Mouse (Mus musculus): ENCODE measurements around the gene Gpr84.
"Not testable (repeated sequence)": the region's sequence is repeated elsewhere in the genome, so short reads cannot be mapped to it uniquely, and the experiment has no call there.

The Gpr84 gene

DNA sequence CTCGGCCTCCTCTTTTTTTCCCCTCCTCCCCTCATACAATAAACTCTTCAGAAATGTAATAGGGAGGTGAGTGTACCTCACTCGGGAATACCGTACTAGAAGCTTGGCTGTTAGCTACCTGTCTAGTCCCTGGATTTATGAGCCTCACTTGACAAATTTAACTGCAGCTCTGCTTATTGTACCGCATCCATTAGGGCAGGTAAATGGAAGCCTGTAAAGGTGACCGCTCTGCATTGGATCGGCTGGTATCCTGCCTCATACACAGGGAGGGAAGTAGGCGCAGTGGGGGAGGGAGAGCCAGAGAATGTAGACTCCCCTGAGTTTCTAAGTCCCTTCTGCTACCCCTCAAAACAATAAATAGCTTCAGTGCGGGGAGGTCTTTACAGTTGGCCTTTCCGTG lies 19.6 kb downstream of the Gpr84 start:
- DNase-seq (ENCODE audit: extremely low read depth, low read depth), result no peak

DNA sequence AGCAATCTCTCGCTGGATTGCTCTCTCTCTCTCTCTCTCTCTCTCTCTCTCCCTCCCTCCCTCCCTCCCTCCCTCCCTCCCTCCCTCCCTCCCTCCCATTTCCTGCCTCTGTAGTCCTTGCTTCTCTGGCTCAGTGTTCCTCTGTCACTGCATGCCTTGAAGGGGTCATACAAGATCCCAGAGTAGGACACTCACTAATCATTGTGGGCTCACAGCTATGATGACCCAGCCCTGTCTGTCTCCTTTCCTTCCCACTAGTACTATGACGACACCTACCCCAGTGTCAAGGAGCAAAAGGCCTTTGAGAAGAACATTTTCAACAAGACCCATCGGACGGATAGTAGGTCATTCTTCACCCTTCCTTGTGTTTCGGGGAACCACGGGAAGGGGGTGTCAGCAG lies 20.0 kb downstream of the Gpr84 start:
- DNase-seq (ENCODE audit: extremely low read depth, low read depth), result no peak

DNA sequence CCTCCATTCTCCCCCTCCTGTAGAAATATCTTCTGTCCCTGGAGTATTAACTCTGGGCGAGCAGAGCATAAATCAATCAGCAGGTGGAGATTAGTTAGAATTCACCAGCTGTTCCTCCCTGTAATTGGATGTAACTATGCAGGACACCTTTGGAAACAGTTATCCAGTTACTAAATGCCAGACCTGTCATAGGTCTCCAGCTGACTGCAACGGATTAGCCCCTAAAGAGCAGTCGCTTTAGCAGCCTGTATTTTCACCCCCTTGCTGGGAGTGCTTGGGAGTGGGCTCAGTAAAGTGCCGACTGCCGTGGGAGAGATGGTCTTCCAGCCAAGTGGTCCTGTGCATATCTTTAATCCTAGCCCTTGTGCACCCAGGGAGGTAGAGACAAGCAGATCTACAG lies 20.8 kb downstream of the Gpr84 start:
- DNase-seq (ENCODE audit: extremely low read depth, low read depth), result no peak

DNA sequence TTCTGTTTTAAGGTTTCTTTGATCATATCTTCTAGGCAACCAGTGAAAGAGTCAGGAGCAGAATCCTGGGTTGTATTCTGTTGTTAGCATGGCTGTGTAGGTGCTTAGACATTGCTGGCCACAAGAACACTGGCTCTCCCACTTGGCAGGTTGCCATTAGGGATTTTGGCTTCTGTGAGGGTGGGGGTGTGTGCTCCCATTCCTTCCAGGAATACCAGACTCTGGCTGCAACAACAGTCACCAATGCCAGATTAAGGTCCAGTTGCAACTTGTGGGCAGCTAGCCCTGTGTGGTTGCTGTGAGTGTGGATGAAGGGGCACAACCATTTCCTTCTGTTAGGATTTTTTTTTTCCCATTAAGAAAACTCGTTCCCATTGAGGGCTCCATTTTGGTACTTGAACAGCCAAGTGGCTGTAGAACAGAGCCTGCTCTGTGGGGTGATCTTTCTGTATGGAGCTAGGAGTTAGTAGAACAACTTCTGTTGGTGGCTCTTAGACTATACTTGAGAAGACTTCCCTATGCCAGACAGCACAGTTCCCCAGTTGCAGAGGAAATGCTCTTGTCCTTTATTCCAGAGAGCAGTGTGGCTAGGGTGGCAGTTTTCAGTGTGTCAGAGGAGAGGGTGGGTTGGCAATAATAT lies 24.5 kb downstream of the Gpr84 start:
- no peak for DNase-seq (ENCODE audit: extremely low read depth, low read depth)

DNA sequence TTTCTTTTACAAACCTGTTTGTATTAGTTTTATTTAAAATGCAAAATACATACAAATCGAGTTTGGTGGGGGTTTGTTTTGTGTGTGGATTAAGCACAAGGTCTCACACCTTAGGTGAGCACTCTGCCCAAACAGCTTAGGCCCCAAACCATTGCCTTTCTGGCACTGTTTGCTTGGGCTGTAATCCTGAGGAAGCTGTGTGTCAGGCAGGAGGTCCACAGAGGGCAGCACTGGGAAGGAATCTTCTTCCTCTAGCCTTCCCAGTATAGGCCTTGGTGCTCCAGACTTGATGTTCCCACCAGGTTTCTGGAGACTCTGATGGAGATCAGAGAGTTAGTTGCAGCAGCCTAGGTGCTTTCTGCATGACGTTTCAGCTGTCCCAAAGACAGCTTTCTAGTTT lies 25.8 kb downstream of the Gpr84 start:
- no peak for DNase-seq (ENCODE audit: extremely low read depth, low read depth)

DNA sequence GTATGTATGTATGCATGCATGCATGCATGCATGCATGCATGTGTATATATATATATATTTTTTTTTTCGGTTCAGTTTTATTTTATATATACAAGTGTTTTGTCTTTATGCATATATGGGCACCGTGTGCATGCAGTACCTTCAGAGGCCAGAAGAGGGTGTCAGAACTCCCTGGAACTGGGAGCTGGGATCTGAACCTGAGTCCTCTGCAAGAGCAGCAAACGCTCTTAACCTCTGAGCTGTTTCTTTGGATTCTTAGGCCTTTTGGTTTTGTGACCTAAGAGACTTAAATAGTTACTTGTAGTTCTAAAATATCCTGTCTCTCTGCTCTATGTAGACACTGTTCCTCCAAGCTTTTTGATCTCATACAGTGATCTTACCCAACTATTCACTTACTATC lies 26.3 kb downstream of the Gpr84 start:
- DNase-seq (ENCODE audit: extremely low read depth, low read depth), result no peak

DNA sequence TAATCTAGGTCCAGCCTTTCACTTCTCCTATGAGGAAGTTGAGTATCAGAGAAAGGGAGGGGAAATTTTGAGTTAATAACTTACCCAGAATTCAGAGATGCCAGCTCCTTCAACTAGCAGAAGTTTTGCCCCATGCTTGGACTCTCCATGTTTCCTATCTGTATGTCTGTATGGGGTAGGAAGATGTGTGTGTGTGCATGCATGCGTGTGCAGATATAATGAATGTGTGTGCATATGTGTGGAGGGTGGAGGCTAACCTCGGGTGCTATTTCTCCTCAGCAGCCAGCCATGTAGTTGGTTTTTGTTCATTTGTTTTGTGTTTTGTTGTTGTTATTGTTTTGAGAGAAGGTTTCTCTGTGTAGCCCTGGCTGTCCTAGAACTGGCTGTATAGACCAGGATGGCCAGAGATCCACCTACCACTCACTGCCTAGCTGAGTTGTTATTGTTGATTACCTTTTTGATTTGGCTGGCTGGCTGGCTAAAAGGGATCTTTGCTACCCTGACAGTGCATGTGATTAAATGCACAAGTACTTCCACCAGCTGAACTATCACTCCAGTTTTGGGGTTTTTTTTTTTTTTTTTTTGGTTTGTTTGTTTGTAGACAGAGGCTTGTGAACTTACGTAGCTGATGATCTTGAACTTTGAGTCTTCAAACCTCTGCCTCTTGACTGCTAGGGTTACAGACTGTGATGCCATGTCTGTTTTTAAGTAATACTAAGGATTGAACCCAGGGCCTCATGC lies 28.8 kb downstream of the Gpr84 start:
- DNase-seq (ENCODE audit: extremely low read depth, low read depth), result no peak

DNA sequence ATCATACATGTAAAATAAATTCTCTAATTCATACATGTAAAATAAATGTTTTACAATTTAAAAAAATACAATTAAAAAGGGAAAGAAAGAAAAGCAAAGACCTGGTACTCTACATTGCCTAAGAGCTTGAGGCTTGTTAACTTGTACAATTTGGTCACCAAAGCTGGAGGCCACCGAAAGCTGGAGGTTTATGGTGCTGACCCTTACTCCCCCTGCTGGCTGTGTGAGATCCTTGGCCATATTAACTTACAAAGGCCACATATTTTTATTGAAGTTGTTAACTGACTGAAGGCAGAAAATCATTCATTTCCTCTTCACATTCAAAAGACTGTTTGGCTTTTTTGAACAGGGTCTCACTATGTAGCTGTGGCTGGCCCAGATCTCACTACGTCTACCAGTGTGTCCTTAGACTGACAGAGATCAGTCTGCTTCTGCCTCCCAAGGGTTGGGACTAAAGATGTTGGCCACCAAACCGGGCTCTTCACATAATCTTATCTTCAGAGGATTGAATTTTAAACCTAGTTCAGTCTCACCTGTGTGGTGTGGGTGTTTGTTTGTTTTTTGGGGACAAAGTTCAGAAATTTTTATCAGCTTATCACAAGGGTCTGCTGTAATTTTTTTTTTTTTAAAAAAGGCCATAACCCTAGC lies 29.5 kb downstream of the Gpr84 start:
- DNase-seq (ENCODE audit: extremely low read depth, low read depth), result no peak

DNA sequence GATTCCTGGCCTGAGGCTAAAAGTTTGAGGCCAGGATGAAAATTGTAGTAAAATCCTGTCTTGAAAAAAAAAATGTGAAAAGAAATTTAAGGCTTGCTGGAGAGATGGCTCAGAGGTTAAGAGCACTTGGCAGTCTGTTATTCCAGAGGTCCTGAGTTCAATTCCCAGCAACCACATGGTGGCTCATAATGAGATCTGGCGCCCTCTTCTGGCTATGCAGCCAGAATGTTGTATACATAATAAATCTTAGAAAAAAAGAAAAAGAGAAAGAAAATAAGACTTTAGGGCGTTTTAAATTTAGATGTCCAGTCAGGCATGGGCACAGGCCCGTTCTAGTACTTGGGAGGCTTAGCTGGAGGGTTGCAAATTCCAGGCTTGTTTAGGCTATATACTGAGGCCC lies 30.7 kb downstream of the Gpr84 start:
- no peak for DNase-seq (ENCODE audit: extremely low read depth, low read depth)

DNA sequence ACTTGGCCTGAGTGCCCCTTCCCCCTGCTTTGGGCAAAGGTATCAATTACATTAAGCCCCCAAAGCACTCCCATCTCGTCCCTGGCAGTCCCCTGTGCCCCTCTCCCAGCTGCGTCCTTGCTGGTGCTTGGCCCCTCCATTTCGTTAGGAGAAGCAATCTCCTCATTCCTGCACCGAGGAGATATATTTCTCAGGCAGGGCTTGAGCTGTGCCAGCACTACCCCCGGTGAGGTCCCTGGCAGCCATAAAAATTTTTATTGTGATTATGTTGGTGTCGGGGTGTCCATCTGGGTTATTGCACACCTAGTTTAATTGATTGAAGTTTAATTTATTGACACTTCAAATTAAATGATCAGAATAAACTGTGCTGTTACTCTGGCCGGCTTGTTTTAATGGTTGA lies 32.5 kb downstream of the Gpr84 start:
- no peak for DNase-seq (ENCODE audit: extremely low read depth, low read depth)

DNA sequence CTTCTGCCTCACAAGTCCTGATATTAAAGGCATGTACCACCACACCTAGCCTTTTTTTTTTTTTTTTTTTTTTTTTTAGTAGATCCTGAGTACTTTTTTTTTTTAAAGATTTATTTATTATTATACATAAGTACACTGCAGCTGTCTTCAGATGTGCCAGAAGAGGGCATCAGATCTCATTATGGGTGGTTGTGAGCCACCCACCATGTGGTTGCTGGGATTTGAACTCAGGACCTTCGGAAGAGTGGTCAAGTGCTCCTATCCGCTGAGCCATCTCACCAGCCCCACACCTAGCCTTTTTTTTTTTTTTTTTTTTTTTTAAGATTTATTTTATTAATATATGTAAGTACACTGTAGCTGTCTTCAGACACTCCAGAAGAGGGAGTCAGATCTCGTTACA lies 34.5 kb downstream of the Gpr84 start:
- DNase-seq (ENCODE audit: extremely low read depth, low read depth), result not testable (repeated sequence)

DNA sequence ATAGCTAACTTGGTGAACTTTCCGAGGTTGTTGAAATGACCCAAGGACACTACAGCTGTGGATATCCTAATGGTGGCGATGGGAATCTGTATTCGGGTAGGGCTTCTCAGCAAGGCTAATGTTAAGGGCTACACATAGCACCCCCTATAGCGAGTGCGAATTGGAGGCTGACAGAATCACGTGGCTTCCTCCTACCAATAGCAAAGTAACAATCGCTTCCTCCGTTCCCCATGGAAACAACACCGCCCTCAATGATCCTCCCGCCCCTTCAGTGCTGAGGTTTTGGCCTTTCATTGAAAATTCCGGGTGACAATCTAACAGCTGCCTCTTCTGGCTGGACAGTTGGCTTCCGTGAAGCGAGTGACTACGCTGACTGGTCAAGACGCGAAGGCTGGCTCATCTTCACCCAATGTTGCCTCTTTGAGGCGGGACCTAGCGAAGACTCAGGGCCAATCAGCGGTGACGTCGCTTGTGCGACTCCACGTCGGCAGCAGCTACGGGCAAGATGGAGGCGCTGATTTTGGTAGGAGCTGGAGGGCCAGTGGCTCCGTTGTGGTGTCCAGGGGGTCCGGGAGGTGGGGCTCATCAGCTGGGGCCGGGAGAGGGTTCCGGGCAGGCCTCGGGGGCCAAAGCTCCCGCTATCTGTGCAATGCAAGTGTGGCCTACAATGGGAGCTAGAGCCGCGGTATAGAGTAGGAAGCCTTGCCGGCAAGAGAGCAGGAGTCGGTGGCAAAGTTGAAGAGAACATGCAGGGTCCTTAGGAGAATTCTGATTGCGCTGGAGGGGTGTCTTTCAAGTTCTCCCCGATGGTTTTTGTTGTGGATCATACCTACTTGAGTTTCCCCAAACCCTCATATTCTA lies 37.8 kb downstream of the Gpr84 start, which contains the start of gene Copz1:
Gene Copz1 (plus strand): TSS at position 296 of the 861 bp plus-strand sequence.
- peak; percentile 97 for DNase-seq (ENCODE audit: extremely low read depth, low read depth)

DNA sequence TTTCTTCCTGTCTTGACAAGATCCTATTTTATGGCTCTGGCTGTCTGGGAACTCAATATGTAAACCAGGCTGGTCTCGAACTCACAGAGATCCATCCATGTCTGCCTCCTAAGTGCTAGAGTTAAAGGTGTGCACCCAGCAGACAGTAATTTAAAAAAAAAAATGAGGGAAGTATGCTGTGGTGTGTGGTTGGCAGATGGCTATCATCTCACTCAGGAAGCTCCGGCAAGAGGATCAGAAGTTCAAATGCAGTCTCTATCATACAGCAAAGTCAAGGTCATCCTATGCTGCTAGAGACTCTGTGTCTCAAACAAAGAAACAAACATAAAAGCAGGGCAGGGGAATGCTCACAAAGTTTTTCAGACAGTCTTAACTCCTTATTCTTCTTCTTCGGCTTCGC lies 41.5 kb downstream of the Gpr84 start:
- no peak for DNase-seq (ENCODE audit: extremely low read depth, low read depth)

DNA sequence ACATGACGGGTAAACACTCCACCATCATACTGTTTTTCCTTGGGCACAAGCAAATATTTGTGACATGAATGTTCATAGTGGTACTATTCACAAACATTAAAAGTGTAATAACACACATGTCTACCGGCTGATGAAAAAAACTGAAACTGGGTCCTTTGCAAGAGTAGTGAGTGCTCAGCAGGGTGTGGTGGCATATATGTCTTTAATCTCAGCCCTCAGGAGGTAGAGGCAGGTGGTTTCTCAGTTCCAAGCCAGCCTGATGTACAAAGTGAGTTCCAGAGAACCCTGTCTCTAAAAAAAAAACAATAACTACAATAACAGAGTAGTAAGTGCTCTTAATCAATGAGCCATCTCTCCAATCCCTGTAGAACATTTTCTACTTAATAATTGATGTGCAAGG lies 45.6 kb downstream of the Gpr84 start:
- DNase-seq (ENCODE audit: extremely low read depth, low read depth), result no peak

DNA sequence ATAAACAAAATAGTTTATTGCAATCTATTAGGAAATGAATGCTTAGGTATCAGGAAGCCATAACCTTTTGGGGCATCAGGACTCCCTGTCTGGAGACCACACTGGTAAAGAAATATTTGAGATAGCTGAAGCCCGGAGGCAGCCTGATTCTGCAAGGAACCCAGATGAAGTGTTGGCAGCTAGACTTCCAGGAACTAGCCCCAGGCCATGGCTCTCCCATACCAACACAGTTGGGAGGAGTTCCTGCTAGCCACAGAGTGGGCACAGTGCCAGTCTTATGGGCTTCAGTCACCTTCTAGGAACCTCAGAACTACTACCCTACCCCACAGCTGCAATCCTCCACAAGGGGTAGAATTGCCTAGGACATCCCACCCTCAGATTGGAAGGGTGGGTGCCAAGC lies 50.4 kb downstream of the Gpr84 start:
- peak; percentile 72 for DNase-seq (ENCODE audit: extremely low read depth, low read depth)

DNA sequence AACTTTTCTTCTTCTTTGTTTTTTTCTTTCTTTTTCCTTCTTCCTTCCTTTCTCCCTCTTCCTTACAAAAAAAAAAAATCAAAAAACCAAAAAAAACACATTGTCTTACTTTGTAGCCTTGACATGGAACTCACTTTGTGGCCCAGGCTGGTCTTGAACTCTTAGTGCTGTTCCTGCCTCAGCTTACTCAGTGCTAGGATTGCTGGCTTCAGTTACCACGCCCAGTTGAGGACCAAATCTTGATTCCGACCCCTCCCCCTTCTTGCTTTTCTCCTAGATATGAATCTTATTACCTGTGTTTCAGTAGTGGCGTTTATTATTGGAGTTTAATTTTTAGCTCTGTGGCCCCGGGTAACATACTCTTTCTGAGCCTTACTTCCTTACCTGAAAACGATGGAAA lies 51.2 kb downstream of the Gpr84 start:
- DNase-seq (ENCODE audit: extremely low read depth, low read depth), result no peak
